Mouse (Mus musculus) hindbrain, postnatal 0 days (tissue): ENCODE measurements around the gene Abi3. TPM values are rescaled to one million over a fixed set of nuclear protein-coding genes. Genes with fewer than 3 reads are reported as not detected.

Experiments used
- ATAC-seq: fragments of 200-750 bp; cut with Nextera tagmentation; 2 replicates; pipeline ENCODE4 v1.8.0; 2017; ENCODE audit warnings: mild to moderate bottlenecking, moderate TSS enrichment, moderate library complexity
- DNase-seq: peaks from one replicate; pipeline ENCODE4 v3.0.0-alpha.2; 2015; ENCODE audit warnings: low spot score
- H3K27ac ChIP-seq: fragments of 300-500 bp; sonication (generic); 2 replicates; pipeline ENCODE4 v1.5.1; 2014; ENCODE audit warnings: mild to moderate bottlenecking
- H3K27me3 ChIP-seq: fragments of 300-500 bp; sonication (generic); 2 replicates; pipeline ENCODE4 v1.6.1; 2014; ENCODE audit warnings: low read length, mixed read lengths; ENCODE audit not compliant: insufficient read depth
- H3K36me3 ChIP-seq: fragments of 300-500 bp; sonication (generic); 2 replicates; pipeline ENCODE4 v1.6.1; 2014; ENCODE audit warnings: low read length, mixed read lengths; ENCODE audit not compliant: insufficient read depth
- H3K4me1 ChIP-seq: fragments of 300-500 bp; sonication (generic); 2 replicates; pipeline ENCODE4 v1.6.1; 2014; ENCODE audit warnings: antibody characterized with exemption, low read length, mixed read lengths; ENCODE audit not compliant: insufficient read depth
- H3K4me2 ChIP-seq: fragments of 300-500 bp; sonication (generic); 2 replicates; pipeline ENCODE4 v1.6.1; 2014; ENCODE audit warnings: low read depth, mild to moderate bottlenecking, low read length, moderate library complexity, mixed read lengths
- H3K4me3 ChIP-seq: fragments of 300-500 bp; sonication (generic); 2 replicates; pipeline ENCODE4 v1.5.1; 2014; ENCODE audit warnings: low read length
- H3K9ac ChIP-seq: fragments of 300-500 bp; sonication (generic); replicated peaks from 2 replicates; pipeline ENCODE4 v1.6.1; 2014; ENCODE audit warnings: mild to moderate bottlenecking, low read length, moderate library complexity, mixed read lengths
- H3K9me3 ChIP-seq: fragments of 300-500 bp; sonication (generic); 2 replicates; pipeline ENCODE4 v1.6.1; 2016; ENCODE audit warnings: low read length, mixed read lengths
- CTCF ChIP-seq: IDR thresholded peaks from 2 replicates; pipeline ENCODE4 v1.5.1; 2016; ENCODE audit warnings: antibody characterized with exemption, control low read depth, low read depth
- WGBS: fragments of 180-500 bp; shearing (Covaris S2); extraction: QIAGEN DNeasy Blood & Tissue Kit; methylation state at CpG from one replicate; pipeline ENCODE4 v1.1.7; 2014; 5-methylcytosine and 5-hydroxymethylcytosine counted together
- polyA plus RNA-seq: library from polyadenylated mRNA; unstranded; fragments of >200 nt; fragmentation: Nextera tagmentation; extraction: Ambion mirVana; gene quantifications from 2 replicates; pipeline ENCODE4 v1.2.1, GENCODE M21; 2015
- total RNA-seq: library from RNA; depleted of rRNA; stranded (reverse); fragments of >200 nt; gene quantifications from 2 replicates; pipeline ENCODE4 v1.2.3, GENCODE M21; 2014; rRNA removed

The Abi3 gene
- total and polyA plus RNA-seq, 2 experiments from 2014 or later, result 1.9 to 3.1 TPM

DNA sequence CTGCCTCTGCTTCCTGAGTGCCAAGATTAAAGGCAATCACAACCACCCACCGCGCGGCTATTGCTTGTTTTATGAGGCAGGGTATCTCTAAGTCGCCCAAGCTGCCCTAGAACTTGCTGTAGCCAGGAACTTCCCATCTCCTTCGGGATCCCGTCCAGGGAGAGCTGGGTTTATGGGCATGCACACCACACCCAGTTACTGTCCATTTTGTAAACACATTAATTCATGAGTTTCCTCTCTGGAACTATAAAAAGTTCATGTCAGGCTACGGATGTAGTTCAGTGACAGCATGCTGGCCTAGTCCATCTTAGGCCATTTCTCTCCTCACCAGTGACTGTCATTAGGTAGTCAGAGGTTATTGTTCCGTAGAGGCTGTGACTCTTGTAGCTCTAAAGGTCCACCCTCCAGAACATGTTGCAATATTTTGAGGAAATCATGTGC, 52.8 kb downstream of the Abi3 start:
- Histone ChIP-seq H3K36me3 (no peaks in the 10 kb centered on the region), H3K4me1 (no peaks in the 10 kb centered on the region), H3K4me3 (no peak overlapping the region), H3K27ac (no peak overlapping the region), H3K9me3 (no peaks in the 10 kb centered on the region), H3K9ac (no peak overlapping the region), H3K27me3 (no peaks in the 10 kb centered on the region), H3K4me2 (no peak overlapping the region)
- WGBS, result 81% methylated on average over 8 of the region's 8 CpGs
- DNase-seq (no peak), ATAC-seq (no peak)
- no peak for TF ChIP-seq CTCF

DNA sequence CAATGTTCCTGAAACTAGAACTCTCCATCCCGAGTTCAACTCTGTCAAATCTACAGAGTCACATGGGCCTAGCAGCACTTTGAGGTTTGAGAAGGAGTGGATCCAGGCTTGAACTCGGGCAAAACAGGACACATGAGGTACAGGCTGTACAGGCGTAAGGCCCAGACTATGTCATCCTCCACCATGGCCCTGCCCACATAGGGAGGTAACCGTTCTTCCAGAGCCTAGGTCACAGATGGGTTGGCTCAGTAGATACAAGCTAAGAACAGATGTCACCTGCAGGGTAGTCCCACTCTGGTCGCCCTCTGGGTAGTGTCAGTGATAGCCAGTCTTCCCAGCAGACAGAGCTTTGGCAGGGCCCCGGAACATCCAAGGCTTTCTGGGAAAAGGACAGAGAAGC, 55.8 kb downstream of the Abi3 start:
- no peak for ATAC-seq
- Histone ChIP-seq H3K9me3 (no peaks in the 10 kb centered on the region), H3K36me3 (no peaks in the 10 kb centered on the region), H3K9ac (no peak overlapping the region), H3K4me2 (no peak overlapping the region), H3K4me3 (no peak overlapping the region), H3K4me1 (no peaks in the 10 kb centered on the region), H3K27ac (no peak overlapping the region), H3K27me3 (no peaks in the 10 kb centered on the region)
- TF ChIP-seq CTCF, result no peak
- 85% methylated on average over 6 of the region's 6 CpGs for WGBS
- DNase-seq, result no peak

DNA sequence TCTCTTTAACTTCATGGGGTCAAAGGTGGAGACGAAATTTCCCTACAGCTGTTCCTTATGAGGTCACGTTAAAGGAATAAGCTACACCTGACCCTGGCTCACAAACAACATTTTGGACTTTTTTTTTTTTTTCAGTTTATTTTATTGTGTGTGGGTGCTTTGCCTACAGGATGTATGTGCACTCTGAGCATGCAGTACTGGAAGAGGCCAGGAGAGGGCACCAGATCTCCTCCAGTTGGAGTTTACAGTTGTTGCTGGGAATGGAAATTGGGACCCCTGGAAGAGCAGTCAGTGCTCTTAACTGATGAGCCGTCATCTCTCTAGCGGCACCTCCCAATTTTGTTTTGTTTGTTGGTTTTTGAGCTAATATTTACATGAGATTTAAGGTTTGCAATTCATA, 56.6 kb downstream of the Abi3 start:
- WGBS, result 95% methylated on average over 4 of the region's 4 CpGs
- TF ChIP-seq CTCF, result peak; percentile 52
- H3K4me2 ChIP-seq, result no peak overlapping the region
- no peak for DNase-seq
- H3K27me3 ChIP-seq, result no peaks in the 10 kb centered on the region
- H3K4me1 ChIP-seq, result no peaks in the 10 kb centered on the region
- no peak overlapping the region for H3K27ac ChIP-seq
- ATAC-seq, result no peak
- no peak overlapping the region for H3K4me3 ChIP-seq
- no peak overlapping the region for H3K9ac ChIP-seq
- no peaks in the 10 kb centered on the region for H3K9me3 ChIP-seq
- H3K36me3 ChIP-seq, result no peaks in the 10 kb centered on the region

DNA sequence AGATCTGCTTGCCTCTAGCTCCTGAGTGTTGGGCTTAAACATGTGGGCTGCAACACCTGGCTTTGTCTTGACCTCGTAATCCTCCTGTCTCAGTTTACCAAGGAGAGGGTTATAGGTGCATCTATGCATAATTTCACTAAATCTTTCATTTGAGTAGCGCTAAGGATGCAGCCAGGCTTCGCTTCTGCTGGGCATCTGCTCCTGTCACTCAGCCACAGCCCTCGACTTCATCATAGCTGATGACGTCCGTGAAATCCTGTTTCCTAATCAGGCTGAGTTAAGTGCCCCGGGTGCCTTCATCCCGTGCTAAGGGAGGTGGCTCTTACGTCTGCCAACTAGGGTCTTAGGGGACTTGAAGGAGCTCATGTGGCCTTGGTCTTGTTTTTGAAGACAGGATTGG, 58.3 kb downstream of the Abi3 start:
- ATAC-seq, result no peak
- no peaks in the 10 kb centered on the region for H3K27me3 ChIP-seq
- TF ChIP-seq CTCF, result no peak
- 78% methylated on average over 9 of the region's 9 CpGs for whole genome bisulfite sequencing
- no peak for DNase-seq
- no peaks in the 10 kb centered on the region for H3K4me1 ChIP-seq
- no peak overlapping the region for H3K9ac ChIP-seq
- no peaks in the 10 kb centered on the region for H3K9me3 ChIP-seq
- H3K27ac ChIP-seq, result no peak overlapping the region
- no peaks in the 10 kb centered on the region for H3K36me3 ChIP-seq
- no peak overlapping the region for H3K4me3 ChIP-seq
- H3K4me2 ChIP-seq, result no peak overlapping the region

DNA sequence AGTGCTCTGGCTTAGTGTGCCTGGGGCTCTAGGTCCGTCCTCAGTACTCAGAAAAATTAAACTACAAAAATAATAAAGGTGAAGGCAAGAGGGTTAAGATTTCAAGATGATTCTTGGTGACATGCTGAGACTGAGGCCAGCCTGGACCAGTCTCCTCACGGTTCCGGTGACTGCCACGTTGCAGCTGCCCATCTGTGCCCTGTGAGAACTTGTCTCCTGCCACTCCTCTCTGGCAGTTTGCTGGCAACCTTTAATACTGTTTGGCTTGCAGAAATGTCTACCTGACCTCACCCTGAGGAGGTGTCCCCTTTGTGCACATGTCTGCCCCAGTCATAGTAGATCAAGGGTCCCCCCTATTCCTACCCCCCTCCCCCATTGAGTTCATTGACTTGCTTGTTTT, 58.8 kb downstream of the Abi3 start:
- Histone ChIP-seq H3K27ac (no peak overlapping the region), H3K9me3 (no peaks in the 10 kb centered on the region), H3K4me2 (no peak overlapping the region), H3K36me3 (no peaks in the 10 kb centered on the region), H3K9ac (no peak overlapping the region), H3K4me3 (no peak overlapping the region), H3K27me3 (no peaks in the 10 kb centered on the region), H3K4me1 (no peaks in the 10 kb centered on the region)
- WGBS, result 76% methylated on average over 4 of the region's 4 CpGs
- TF ChIP-seq CTCF, result no peak
- no peak for ATAC-seq
- DNase-seq, result no peak

DNA sequence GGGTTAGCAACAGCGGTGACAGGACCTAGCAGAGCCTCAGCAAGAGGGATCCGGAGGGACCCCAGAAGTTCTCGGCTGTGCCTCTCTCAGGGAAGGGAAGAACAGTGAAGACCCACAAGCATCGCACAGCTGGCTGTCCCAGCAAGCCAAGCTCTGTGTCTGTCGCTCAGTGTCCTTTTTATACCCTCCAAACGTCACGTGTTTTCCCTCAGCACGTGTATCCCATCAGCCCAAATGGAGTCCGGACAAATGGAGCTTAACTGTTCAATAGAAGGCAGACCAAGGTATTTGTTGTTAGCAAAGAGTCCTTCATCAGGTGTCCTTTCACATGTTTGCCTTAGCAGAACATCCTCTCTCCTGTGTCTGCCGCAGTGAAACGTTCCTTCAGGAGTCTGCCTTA, 60.7 kb downstream of the Abi3 start:
- no peak overlapping the region for H3K27ac ChIP-seq
- no peaks in the 10 kb centered on the region for H3K36me3 ChIP-seq
- DNase-seq (no peak), ATAC-seq (no peak)
- H3K4me3 ChIP-seq, result no peak overlapping the region
- no peaks in the 10 kb centered on the region for H3K9me3 ChIP-seq
- no peaks in the 10 kb centered on the region for H3K4me1 ChIP-seq
- H3K4me2 ChIP-seq, result no peak overlapping the region
- no peak for TF ChIP-seq CTCF
- 83% methylated on average over 11 of the region's 11 CpGs for WGBS
- no peaks in the 10 kb centered on the region for H3K27me3 ChIP-seq
- H3K9ac ChIP-seq, result no peak overlapping the region

DNA sequence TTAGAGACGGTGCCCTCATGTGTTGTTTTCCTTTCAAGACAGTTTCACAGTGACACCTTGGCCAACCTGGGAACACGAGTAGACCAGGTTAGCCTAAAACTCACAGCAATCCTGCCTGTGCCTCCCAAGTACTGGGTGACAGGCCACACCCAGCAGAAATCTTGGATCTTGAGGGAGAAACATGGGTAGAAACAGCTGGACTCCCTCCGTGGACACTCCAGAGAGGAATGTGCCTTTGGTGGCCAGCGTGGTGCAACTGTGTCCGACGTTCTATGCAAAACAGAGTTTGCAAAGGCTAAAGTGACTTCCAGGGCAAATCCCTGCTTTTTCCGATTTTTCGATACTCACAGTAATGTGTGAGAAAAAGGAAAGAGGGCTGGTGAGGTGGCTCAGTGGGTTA, 61.8 kb downstream of the Abi3 start:
- no peaks in the 10 kb centered on the region for H3K4me1 ChIP-seq
- no peaks in the 10 kb centered on the region for H3K36me3 ChIP-seq
- ATAC-seq (no peak), DNase-seq (no peak)
- no peaks in the 10 kb centered on the region for H3K27me3 ChIP-seq
- no peak overlapping the region for H3K4me2 ChIP-seq
- H3K9ac ChIP-seq, result no peak overlapping the region
- H3K27ac ChIP-seq, result no peak overlapping the region
- no peaks in the 10 kb centered on the region for H3K9me3 ChIP-seq
- WGBS, result 91% methylated on average over 8 of the region's 8 CpGs
- no peak for TF ChIP-seq CTCF
- no peak overlapping the region for H3K4me3 ChIP-seq

Other genes with a start within 250 kb of the Abi3 start
- 143 and 156 TPM in 2 replicates for gene Phb, start 175.5 kb downstream of the Abi3 start, total RNA-seq
- 197 and 214 TPM in 2 replicates for gene Phb, start 175.5 kb downstream of the Abi3 start, polyA plus RNA-seq
- 23.0 and 28.8 TPM in 2 replicates for gene Zfp652, start 129.8 kb downstream of the Abi3 start, total RNA-seq
- gene Zfp652, start 129.8 kb downstream of the Abi3 start, polyA plus RNA-seq, result 14.7 and 15.2 TPM in 2 replicates
- 1.8 and 2.0 TPM in 2 replicates for gene B130006D01Rik, start 118.9 kb downstream of the Abi3 start, total RNA-seq
- gene B130006D01Rik, start 118.9 kb downstream of the Abi3 start, polyA plus RNA-seq, result 0.77 and 0.88 TPM in 2 replicates
- 5.2 and 6.3 TPM in 2 replicates for gene Phospho1, start 18.0 kb downstream of the Abi3 start, total RNA-seq
- 0.59 TPM in 1 of 2 replicates, not detected in the other for gene Phospho1, start 18.0 kb downstream of the Abi3 start, polyA plus RNA-seq
- 0.63 TPM in 1 of 2 replicates, not detected in the other for gene Gngt2, start 5.3 kb downstream of the Abi3 start, total RNA-seq
- 2.9 and 3.9 TPM in 2 replicates for gene Gngt2, start 5.3 kb downstream of the Abi3 start, polyA plus RNA-seq
- gene B4galnt2, start 72.4 kb upstream of the Abi3 start, total RNA-seq, result not detected in 2 replicates
- gene B4galnt2, start 72.4 kb upstream of the Abi3 start, polyA plus RNA-seq, result not detected in 2 replicates
- 4.1 and 5.3 TPM in 2 replicates for gene Igf2bp1, start 163.5 kb upstream of the Abi3 start, total RNA-seq
- gene Igf2bp1, start 163.5 kb upstream of the Abi3 start, polyA plus RNA-seq, result 2.8 and 3.5 TPM in 2 replicates
- not detected in 2 replicates for gene Gip, start 182.1 kb upstream of the Abi3 start, total RNA-seq
- not detected in 2 replicates for gene Gip, start 182.1 kb upstream of the Abi3 start, polyA plus RNA-seq
- gene Snf8, start 192.4 kb upstream of the Abi3 start, total RNA-seq, result 18.6 and 21.4 TPM in 2 replicates
- gene Snf8, start 192.4 kb upstream of the Abi3 start, polyA plus RNA-seq, result 114 and 115 TPM in 2 replicates
- gene Ube2z, start 222.9 kb upstream of the Abi3 start, total RNA-seq, result 48.2 and 50.1 TPM in 2 replicates
- gene Ube2z, start 222.9 kb upstream of the Abi3 start, polyA plus RNA-seq, result 30.3 and 32.9 TPM in 2 replicates
- 703 and 894 TPM in 2 replicates for gene Atp5g1, start 233.2 kb upstream of the Abi3 start, total RNA-seq
- gene Atp5g1, start 233.2 kb upstream of the Abi3 start, polyA plus RNA-seq, result 1,232 and 1,324 TPM in 2 replicates